Mouse (Mus musculus): ENCODE measurements around the gene Mlx. TPM values are rescaled to one million over a fixed set of nuclear protein-coding genes. Genes with fewer than 3 reads are reported as not detected.

The Mlx gene
- total RNA-seq, 2 experiments from 2014 or later, result 46.3 to 49.6 TPM

DNA sequence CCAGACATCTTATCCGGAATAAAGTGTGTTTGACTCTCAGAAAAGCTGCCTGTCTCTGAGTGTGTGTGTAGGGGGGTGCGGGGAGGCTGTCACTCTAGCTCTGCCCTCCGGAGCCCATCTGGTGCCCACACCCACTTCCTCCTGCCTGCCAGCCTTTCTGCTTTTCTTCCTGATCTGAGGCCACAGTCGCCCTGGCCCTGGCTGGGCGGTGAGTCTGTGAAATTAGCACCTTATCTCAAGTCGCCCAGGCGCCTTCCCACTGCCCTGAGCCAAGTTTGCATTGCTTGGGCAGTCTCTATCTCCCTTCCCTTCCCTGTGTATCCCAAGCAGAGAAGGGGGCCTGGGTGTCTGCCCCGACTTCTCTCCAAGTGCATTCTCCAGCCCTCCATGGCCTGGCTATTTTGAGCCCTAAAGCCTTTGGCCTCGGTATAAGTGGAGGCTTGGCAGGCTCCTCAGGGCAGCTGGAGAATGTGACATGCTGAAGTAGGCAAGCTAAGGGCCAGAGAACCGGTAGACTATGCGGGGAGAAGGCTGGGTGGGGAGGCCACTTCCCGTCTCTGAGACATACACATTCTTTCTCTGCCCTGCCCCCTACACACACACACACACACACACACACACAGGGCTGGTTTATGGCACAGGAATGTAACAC, 23.3 kb upstream of the Mlx start:
- DNase-seq (ENCODE audit: low spot score in 2 of 2), result peak; percentile 58 to 63

DNA sequence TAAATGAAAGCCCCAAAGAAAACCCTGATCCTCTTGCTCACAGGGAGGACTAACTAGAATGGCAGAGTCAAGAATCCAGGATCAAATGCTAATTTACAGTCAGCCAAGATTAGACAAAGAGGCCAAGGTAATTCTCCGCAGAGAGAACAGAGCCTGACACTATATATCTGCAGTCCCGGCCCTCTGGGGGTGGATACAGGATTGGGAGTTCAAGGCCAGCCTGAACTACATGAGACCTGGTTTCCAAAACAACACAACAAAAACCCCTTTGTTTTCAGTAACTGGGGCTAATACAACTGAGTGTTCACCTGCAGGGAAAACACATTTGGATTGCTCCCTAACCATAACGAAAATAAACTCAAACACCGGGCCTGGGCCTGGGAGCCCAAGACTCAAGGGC, 22.6 kb upstream of the Mlx start:
- DNase-seq (ENCODE audit: low spot score in 2 of 2), result no peak

DNA sequence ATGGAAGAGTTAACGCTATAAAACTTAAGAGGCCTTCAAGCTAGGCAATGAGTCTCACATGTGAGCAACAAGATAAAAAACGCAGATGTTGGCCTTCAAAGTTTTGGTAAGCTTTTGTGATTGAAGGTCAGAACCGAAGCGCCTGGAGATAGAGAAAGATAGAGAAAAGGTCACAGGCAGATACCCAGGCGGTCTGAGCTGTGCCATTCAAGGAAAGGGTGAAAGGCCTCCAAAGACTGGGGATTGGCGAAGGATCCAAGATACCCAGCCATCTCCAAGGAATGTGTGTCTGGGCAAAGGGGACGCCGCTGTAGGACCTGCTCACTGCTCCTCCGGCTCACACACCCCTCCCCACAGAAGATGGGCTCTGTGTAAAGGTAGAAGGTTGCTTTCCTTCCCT, 22.1 kb upstream of the Mlx start:
- no peak for DNase-seq (ENCODE audit: low spot score in 2 of 2)

DNA sequence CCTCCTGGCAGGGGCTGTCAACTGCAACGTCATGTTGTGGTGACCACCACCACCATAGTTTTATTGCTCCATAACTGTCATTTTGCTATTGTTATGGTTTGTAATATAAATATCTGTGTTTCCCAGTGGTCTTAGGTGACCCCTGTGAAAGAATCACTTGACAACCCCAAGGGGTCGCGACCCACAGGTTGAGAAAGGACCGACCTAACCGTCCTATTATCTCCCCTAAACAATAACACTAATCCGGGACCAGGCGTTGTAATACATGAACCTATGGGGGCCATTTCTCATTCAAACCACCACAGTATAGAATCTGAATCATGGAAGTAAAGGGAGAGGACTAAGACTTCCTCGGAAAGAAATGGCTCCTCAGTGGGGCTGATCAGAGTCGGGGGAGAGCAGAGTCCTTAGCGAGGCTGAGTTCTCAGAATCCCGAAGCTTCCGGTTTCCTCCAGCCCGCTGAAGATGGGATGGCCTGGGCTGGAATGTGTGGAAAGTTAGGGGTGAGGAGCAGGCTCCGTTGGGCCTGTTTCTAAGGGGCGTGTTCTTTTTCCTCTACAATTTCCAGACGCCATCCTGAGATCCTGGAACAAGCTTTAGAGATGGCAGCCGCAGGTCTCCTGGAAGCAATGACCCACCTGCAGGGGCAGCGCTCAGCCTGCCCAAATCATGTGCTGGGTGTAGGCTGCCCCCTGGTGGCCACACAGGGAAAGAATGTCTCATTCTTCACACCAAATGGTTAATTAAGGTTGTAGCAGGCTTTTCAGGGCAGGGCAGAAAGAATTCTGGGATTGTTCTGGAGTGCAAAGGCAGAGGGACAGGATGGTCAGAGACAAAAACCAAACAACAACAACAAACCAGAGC, 20.3 kb upstream of the Mlx start:
- DNase-seq (ENCODE audit: low spot score in 2 of 2), result peak; percentile 78 to 80

DNA sequence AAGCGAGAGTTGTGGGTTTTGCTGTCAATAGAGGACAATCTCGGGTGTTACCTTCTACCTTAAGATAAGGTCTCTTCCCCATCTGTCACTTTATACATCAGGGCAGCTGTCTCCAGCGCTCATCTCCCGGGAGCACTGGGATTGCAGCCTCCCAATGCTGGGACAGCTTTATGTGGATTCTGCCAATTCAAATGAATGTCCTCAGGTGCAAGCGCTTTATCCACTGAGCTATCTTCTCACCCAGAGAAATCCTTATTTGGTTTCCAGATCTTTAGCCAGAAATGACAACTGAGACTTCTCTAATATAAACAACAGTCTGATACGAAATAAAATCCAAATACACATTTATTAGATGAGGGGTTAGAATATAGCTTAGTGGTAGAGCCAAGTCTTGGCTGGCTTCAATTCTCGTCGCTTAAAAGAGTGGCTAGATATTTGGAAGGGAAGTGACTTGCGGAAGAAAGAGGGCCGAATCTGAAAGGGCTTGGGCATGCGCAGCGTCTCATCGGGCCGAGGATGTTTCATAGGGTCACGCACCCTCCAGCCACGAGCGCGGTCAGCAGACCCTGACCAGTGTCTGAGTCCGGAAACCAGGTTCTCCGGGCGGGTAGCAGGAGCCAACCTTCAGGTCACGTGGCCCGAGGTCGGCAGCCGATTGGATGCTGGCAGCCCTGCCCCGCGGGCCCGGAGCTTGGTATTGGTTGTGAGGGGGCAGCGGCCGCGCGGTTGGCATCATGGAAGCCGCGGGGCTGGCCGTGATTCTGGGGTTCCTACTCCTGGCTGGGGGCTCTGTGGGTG, 17.5 kb upstream of the Mlx start, which contains the start of gene Naglu:
Gene Naglu, plus strand, starts transcription at position 622 of the 798 bp plus-strand sequence.
- peak; percentile 93 to 95 for DNase-seq (ENCODE audit: low spot score in 2 of 2)

DNA sequence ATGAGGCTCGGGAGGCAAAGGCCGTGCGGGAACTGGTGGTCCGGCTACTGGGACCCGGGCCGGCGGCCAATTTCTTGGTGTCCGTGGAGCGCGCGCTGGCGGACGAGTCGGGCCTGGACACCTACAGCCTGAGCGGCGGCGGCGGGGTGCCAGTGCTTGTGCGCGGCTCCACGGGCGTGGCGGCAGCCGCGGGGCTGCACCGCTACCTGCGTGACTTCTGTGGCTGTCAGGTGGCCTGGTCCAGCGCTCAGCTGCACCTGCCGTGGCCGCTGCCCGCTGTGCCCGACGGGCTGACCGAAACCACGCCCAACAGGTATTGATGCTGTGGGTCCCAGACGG, 16.9 kb upstream of the Mlx start:
- no peak for DNase-seq (ENCODE audit: low spot score in 2 of 2)

DNA sequence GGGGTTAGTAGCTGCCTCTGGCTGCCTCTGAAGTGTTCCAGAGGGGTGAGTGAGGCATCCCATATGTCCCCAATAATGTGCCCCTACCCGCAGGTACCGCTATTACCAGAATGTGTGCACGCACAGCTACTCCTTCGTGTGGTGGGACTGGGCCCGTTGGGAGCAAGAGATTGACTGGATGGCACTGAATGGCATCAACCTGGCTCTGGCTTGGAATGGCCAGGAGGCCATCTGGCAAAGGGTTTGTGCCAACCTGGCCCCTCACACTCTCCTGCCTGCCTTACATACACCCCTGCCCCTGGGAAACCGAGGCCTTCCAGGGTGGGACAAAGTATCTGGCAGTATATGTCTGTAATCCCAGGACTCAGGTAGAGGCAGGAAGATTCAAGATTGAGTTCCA, 16.1 kb upstream of the Mlx start:
- no peak for DNase-seq (ENCODE audit: low spot score in 2 of 2)

DNA sequence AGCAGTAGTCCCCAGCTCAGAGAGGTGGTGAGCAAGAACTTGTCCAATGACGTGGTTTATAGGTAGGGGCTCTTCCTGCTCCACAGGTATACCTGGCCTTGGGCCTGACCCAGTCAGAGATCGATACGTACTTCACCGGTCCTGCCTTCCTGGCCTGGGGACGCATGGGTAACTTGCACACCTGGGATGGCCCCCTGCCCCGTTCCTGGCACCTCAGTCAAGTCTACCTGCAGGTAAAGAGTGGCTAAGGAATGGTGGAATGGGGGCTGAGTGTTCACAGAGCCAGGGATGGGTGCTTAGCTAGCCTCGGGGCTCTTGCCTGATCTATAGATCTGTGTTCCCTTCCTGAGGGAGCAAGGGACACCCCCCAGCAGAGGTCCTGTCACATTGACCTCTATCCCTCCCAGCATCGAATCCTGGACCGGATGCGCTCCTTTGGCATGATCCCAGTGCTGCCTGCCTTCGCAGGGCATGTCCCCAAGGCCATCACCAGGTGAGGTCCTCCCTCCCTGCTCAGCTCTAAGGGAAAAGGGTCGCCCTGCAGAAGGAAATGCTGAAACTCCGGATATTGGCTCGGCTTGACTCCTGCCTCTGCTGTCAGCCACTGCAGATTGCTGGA, 15.2 kb upstream of the Mlx start:
- DNase-seq (ENCODE audit: low spot score in 2 of 2), result no peak

DNA sequence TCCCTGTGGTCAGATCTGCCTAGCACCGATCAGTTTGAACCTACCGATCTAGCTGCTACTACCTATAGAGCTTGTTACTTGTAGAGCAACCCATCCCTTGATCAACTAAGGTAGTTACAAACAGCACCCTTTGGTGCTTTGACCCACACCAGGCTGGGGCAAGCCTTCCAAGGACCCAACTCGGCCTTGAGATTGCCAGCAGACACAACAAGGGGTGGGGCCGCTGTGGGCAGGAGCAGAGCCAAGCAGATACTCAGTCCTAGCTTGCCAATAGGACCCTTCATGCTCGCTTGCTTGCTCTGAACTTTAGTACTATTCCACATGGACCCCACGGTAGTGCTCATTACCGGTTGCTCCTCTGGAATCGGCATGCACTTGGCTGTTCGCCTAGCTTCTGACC, 9.0 kb upstream of the Mlx start, which contains the start of gene Hsd17b1:
Gene Hsd17b1, plus strand, starts transcription at position 291 of the 400 bp plus-strand sequence.
- DNase-seq (ENCODE audit: low spot score in 2 of 2), result no peak

DNA sequence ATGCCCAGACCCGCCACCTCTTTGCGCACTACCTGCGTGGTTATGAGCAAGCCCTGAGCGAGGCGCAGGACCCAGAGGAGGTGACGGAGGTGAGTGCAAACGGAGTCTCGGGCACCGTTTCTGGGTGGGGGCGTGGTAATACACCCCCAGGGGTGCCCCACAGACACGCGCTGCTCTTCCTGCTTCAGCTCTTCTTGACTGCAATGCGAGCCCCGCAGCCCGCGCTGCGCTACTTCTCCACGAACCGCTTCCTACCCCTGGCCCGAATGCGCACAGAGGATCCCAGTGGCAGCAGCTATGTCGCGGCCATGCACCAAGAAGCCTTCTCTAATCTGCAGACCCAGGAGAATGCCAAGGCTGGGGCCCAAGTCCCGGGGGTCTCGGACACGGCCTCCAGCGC, 7.3 kb upstream of the Mlx start:
- DNase-seq (ENCODE audit: low spot score in 2 of 2), result no peak

DNA sequence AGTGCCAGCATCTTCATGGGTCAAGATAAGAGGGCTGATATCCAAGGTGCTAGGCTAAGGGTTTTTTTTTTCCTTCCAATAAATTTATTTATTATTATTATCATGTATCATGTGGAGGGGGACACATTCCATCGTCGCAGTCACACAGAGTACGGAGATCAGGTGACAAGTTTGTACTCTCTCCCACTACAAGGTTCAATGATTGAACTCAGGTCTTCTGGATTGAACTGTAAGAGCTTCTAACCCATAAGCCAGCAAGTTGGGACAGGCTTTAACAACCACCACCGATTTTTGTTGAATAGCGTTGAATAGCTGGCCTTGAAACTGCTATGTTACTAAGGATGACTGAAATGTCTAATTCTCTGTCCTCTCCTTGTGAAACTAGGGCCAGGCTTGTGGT, 6.7 kb upstream of the Mlx start:
- no peak for DNase-seq (ENCODE audit: low spot score in 2 of 2)

DNA sequence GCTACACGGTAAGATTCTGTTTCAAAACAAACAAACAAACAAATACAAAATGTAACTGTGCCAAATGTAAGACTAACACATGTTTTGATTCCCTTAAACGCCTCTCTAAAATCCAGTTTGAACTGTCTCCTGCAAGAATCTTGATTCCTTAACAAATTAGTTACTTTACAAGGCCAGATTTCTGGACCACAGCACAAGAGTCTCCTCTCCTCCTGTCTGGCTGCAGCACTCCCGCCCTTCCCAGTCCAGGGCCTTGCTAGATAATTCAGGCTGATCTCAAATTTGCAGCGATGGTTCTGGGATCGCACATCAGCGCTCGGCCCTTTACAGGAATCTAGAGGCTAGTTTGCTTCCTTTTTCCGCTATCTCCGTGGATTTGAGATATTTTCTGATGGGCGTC, 5.4 kb upstream of the Mlx start:
- no peak for DNase-seq (ENCODE audit: low spot score in 2 of 2)

DNA sequence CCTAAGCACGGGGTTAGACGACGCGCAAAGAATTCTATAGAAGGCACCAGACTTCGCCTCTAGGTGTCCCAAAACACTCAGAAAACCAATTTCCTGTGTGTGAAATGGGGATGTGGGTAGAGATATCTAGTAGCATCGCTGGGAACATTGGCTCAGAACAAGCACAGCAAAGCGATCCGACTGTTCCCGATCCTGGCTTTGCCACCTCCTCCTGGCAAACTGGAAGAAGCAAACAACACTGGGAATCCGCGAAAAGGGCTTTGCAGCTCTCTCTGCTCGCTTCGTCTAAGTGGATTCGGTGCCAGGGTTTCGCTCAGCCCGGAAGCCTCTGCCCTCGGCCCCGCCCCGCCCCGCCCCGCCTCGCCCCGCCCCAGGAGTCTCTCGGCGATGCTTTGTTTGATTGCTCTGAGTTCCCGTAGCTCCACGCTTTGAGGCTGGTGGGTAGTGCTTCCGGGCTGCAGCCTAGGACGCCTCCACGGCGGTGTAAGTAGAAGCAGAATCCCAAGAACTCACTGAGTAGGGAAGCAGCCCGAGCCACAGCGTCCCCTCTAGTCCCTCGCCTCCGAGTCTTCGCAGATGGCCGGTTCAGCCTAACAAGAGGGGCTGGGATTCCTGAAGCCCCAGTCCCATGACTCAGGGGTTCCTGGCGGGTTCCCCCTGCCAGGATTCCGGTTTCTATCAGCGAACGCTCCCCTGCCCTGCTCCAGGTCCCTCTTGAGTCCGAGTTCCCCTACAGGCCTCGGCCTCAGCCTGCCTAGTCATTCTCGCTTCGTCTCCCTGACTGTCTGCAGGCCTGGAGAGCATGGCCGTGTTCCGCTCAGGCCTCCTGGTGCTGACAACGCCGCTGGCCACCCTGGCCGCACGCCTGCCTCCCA, 4.6 kb upstream of the Mlx start, which contains the start of gene Coasy:
Gene Coasy, plus strand, starts transcription at position 358 of the 875 bp plus-strand sequence.
- peak; percentile 83 to 93 for DNase-seq (ENCODE audit: low spot score in 2 of 2)

DNA sequence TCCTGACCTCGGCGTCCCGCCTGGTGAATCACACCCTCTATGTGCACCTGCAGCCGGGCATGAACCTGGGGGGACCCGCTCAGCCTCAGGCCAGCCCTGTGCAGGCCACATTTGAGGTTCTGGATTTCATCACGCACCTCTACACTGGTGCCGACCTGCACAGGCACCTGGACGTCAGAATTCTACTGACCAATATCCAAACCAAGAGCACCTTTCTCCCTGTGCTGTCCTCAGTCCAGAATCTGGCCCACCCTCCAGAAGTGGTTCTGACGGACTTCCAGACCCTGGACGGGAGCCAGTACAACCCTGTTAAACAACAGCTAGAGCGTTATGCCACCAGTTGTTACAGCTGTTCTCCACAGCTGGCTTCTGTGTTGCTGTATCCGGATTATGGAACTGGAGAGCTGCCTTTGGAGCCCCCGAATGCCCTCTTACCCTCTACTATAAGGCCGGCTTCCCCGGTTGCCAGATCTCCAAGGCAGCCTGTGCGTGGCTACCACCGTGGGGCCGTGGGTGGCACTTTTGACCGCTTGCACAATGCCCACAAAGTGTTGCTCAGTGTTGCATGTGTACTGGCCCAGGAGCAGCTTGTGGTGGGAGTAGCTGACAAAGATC, 3.9 kb upstream of the Mlx start:
- DNase-seq (ENCODE audit: low spot score in 2 of 2), result no peak

DNA sequence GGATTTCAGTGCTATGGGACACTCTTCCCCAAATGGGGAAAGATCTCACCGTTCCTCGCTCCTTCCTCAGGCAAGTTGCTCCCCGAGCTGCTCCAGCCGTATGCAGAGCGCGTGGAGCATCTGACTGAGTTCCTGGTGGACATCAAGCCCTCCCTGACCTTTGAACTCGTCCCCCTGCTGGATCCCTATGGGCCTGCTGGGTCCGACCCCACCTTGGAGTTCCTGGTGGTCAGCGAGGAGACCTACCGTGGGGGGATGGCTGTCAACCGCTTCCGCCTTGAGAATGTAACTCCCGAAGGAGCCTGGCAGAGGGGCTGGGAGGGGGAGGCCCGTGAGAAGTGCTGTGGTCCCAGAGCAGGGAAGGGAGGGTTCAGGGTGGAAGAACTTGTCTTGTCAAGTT, 2.8 kb upstream of the Mlx start:
- DNase-seq (ENCODE audit: low spot score in 2 of 2), result no peak

DNA sequence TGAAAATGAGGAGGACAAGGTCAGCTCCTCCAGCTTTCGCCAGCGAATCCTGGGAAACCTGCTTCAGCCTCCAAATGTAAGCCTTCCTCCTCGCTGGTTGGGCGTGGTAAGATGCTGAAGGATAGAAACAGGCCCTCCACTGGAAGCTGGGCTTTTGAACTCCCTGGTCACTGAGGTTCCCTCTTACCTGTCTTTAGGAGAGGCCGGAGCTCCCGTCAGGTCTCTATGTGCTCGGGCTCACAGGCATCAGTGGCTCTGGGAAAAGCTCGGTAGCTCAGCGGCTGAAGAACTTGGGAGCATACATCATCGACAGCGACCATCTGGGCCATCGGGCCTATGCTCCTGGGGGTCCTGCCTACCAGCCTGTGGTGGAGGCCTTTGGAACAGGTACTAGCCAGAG, 2.3 kb upstream of the Mlx start:
- no peak for DNase-seq (ENCODE audit: low spot score in 2 of 2)

DNA sequence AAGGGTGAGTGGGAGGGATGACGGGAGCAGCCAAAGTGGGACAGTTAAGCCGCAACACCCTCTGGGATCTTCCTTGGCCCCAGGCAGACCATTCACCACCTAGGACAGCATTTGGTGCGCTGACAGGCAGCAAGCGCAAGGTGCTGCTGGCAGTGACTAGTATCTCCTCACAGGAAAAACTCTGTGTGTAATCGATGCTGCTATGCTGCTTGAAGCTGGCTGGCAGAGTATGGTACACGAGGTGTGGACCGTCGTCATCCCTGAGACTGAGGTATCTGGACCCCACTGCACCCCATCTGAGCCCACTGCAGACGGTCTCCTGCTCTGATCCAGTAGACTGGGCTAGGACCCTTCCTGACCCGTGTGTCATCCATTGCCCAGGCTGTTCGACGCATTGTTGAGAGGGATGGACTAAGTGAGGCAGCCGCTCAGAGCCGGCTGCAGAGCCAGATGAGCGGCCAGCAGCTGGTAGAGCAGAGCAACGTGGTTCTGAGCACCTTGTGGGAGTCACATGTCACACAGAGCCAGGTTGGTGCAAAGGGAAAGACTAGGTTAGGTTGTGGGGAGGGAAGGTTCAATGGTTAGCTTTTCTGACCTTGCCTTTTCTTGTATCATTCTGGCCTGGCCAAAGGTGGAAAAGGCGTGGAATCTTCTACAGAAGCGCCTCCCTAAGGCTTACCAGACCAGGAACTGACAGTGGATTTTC, 1.3 kb upstream of the Mlx start:
- no peak for DNase-seq (ENCODE audit: low spot score in 2 of 2)

DNA sequence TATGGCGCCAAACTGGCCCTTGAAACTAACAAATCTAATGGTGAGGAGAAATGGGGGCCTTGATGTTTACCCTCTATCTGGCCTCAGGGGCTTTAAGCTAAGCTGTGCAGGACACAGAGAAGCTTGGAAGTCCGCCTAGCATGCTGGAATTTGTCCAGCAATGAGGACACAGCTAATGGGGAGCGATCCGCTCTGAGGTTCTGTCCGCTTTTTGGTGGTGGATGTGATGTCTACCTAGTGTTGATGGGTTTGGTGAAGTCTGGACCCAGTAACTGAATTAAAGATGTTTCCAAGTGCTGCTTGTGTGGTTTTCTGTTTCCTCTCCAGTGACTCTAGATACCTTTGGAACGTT, 778 bp upstream of the Mlx start:
- no peak for DNase-seq (ENCODE audit: low spot score in 2 of 2)

DNA sequence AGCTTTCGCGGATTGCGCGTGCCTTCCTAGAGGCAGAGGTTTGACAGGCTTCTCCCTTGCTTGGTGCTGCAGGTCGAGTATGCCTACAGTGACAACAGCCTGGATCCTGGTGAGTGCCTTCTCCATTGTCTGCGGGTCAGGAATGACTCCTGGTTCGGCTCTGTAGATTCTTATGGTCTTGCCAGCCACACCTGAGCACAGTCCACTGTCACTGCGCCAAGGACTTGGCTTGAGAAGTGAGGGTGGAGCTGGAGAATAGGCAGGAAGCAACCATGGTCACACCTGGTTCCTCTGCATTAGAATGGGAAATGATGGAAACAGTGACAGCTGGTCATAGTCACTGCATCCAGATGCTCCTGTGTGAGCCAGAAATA, 592 bp downstream of the Mlx start:
- no peak for DNase-seq (ENCODE audit: low spot score in 2 of 2)

Data from layer of hippocampus, postnatal 14 days (tissue).